Mouse (Mus musculus): ENCODE data around the gene Rdh1.

GRCm38 (mm10) chr10:127759181-127760110, at the start of gene Rdh1, which contains the start of gene Rdh16f1:
- no peak for TF ChIP-seq CTCF (IDR thresholded peaks at IDR 0.05; ENCODE audit: low read depth)
- no peak for TF ChIP-seq EP300 (IDR thresholded peaks at IDR 0.05; ENCODE audit: low read depth)

Measured in heart, postnatal 0 days (tissue).